Mouse (Mus musculus): ENCODE data around the gene Gltpd2. TPM values are rescaled to one million over a fixed set of nuclear protein-coding genes. Genes with fewer than 3 reads are reported as not detected.
"Not testable (repeated sequence)": the region's sequence is repeated elsewhere in the genome, so short reads cannot be mapped to it uniquely, and the experiment has no call there.

Gltpd2 gene
- total RNA-seq, 2 experiments from 2014 or later = not detected

- peak; percentile 35 to 70 for DNase-seq
Measured at GRCm38 (mm10) chr11:70516352-70516751, 2.6 kb upstream of the Gltpd2 start.

- no peak for DNase-seq
Measured at GRCm38 (mm10) chr11:70518436-70518835, 560 bp upstream of the Gltpd2 start.

GRCm38 (mm10) chr11:70520178-70520769, 1.3 kb downstream of the Gltpd2 start:
- peak; percentile 64 to 72 for DNase-seq

GRCm38 (mm10) chr11:70523306-70523989, 4.5 kb downstream of the Gltpd2 start:
- not testable (repeated sequence) for DNase-seq

GRCm38 (mm10) chr11:70524782-70525181, 5.8 kb downstream of the Gltpd2 start:
- DNase-seq = no peak

GRCm38 (mm10) chr11:70525184-70525678, 6.2 kb downstream of the Gltpd2 start, which contains the start of gene Psmb6:
Gene Psmb6 (plus strand): TSS chr11:70525367.
- DNase-seq = peak; percentile 94 to 97

GRCm38 (mm10) chr11:70525726-70526125, 6.7 kb downstream of the Gltpd2 start:
- DNase-seq = no peak

GRCm38 (mm10) chr11:70526211-70526610, 7.2 kb downstream of the Gltpd2 start:
- no peak for DNase-seq

- DNase-seq = no peak
Measured at GRCm38 (mm10) chr11:70528610-70529009, 9.6 kb downstream of the Gltpd2 start.

- not testable (repeated sequence) for DNase-seq
Measured at GRCm38 (mm10) chr11:70531065-70531464, 12.1 kb downstream of the Gltpd2 start.

GRCm38 (mm10) chr11:70532839-70533238, 13.8 kb downstream of the Gltpd2 start, which contains the start of gene Gm40193:
Gene Gm40193 (minus strand): TSS chr11:70532939.
- DNase-seq = no peak

- DNase-seq = no peak
Measured at GRCm38 (mm10) chr11:70539423-70539822, 20.4 kb downstream of the Gltpd2 start.

- peak; percentile 92 to 95 for DNase-seq
Measured at GRCm38 (mm10) chr11:70539877-70540587, 21.0 kb downstream of the Gltpd2 start, which contains the start of gene Pld2. Gene Pld2 (plus strand): TSS chr11:70540064.

- no peak for DNase-seq
Measured at GRCm38 (mm10) chr11:70540928-70541327, 21.9 kb downstream of the Gltpd2 start.

- DNase-seq = no peak
Measured at GRCm38 (mm10) chr11:70541415-70541814, 22.4 kb downstream of the Gltpd2 start.

GRCm38 (mm10) chr11:70544496-70544895, 25.5 kb downstream of the Gltpd2 start:
- no peak for DNase-seq

GRCm38 (mm10) chr11:70551526-70551925, 32.5 kb downstream of the Gltpd2 start:
- no peak for DNase-seq

GRCm38 (mm10) chr11:70553940-70554339, 34.9 kb downstream of the Gltpd2 start:
- DNase-seq = no peak

- no peak for DNase-seq
Measured at GRCm38 (mm10) chr11:70557545-70557944, 38.5 kb downstream of the Gltpd2 start.

GRCm38 (mm10) chr11:70561937-70562286, 42.9 kb downstream of the Gltpd2 start:
- DNase-seq = no peak

GRCm38 (mm10) chr11:70562287-70562994, 43.4 kb downstream of the Gltpd2 start, which contains the start of gene Mink1:
Gene Mink1 (plus strand): TSS chr11:70562881.
- DNase-seq = peak; percentile 87 to 92

- DNase-seq = no peak
Measured at GRCm38 (mm10) chr11:70562995-70563469, 44.0 kb downstream of the Gltpd2 start.

All from heart, adult 18-20 months (tissue).